Mouse (Mus musculus) ES-Bruce4 (cell line): ENCODE data around the gene Ndufs6.

Experiments used
- CTCF ChIP-seq: IDR thresholded peaks from one replicate; pipeline ENCODE4 v1.8.1; 2011; ENCODE audit warnings: low read depth, low read length
- EP300 ChIP-seq: IDR thresholded peaks from 2 replicates; pipeline ENCODE4 v1.6.1; 2011; ENCODE audit warnings: low read depth, low read length; ENCODE audit not compliant: insufficient read depth
- POLR2A ChIP-seq: IDR thresholded peaks from one replicate; pipeline ENCODE4 v1.8.1; 2011; ENCODE audit warnings: low read length; ENCODE audit not compliant: insufficient read depth

DNA sequence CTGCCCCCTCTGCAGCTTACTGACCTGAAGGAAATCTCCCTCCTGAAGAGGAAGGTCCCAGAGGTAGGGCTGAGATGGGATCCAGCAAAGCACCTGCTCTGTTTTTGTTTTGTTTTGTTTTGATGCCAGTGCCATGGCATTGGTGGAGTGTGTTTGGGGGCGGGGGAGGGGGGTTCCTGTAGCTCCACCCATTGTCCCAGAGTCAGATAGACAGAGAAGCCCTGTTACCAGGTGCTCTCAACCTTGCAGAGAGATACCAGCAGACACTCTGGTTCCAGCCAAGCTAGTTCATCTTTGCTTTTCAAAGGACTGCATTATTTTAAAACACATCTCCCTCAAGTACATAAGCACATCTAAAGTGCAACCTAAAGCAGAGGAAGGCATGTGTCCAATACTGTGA lies 54.8 kb downstream of the Ndufs6 start:
- no peak for TF ChIP-seq POLR2A
- no peak for TF ChIP-seq CTCF
- TF ChIP-seq EP300, result no peak
